Mouse (Mus musculus): Measurements from ENCODE around the gene Golm1.

DNA sequence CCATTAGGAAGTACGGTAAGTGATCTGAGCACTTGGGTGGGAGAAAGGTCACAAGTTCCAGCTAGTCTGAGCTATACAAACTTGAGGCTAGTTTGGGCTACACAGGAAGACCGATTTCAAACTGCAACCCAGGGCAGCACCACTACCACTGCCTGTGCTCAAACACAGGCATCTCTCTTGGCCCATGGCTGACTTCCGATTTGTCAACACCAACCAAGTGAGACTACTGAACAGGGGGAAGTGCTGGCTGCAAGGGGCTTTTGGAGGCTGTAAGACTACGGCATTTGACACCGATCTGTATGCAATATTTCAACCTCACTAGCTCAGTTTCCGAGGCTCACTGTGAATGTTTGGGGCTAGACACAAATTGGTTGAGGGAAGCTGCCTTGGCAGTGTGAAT, 28.1 kb downstream of the Golm1 start:
- TF ChIP-seq CTCF (IDR thresholded peaks at IDR 0.05; ENCODE audit: low read depth, low read length) (no peak), POLR2A (IDR thresholded peaks at IDR 0.05; ENCODE audit: extremely low read depth, insufficient read depth, low read length) (no peak)
